Mouse (Mus musculus) gastrocnemius, postnatal 36 days (tissue): ENCODE measurements around the gene Gm37240. TPM values are rescaled to one million over a fixed set of nuclear protein-coding genes. Genes with fewer than 3 reads are reported as not detected.
A peak's percentile ranks its signal among the peaks of the same experiment; 100 is the strongest.
"Not testable (repeated sequence)": the region's sequence is repeated elsewhere in the genome, so short reads cannot be mapped to it uniquely, and the experiment has no call there.

Source experiments
- DNase-seq, 2 experiments: peaks; one replicate each; pipeline ENCODE4 v3.0.0; 2022
- intact Hi-C: fragments of 180-260 bp; cut with DNase I; formaldehyde crosslinking; loops from one replicate; pipeline ENCODE4 v1.15.1; 2025
- total RNA-seq, 2 experiments: library from RNA; stranded (reverse); gene quantifications; 2 replicates each; pipeline ENCODE4 v1.2.3; 2021

The Gm37240 gene
- total RNA-seq, 2 experiments from 2014 or later: 35.6 to 41.7 TPM

DNA sequence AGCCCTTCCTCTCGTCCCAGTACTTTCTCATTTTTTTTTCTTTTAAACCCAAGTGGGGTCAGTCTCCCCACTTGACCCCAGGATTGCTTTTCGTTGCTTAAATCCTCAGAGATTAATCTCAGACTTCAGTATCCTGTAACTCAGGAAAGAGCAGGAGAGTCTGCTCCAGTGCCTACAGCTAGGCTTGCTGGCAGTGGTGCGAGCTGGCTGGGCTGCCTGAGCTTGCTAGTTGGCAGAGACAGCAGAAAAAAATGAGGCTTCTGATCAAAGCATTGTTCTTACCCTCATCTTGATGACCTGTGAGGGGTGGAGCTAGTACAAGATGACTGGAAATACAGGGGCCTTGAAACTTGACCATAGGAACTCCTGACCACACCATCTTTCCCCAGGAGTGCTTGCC is 292.9 kb downstream of the Gm37240 start:
- intact Hi-C loops: no loop called here
- DNase-seq: no peak

DNA sequence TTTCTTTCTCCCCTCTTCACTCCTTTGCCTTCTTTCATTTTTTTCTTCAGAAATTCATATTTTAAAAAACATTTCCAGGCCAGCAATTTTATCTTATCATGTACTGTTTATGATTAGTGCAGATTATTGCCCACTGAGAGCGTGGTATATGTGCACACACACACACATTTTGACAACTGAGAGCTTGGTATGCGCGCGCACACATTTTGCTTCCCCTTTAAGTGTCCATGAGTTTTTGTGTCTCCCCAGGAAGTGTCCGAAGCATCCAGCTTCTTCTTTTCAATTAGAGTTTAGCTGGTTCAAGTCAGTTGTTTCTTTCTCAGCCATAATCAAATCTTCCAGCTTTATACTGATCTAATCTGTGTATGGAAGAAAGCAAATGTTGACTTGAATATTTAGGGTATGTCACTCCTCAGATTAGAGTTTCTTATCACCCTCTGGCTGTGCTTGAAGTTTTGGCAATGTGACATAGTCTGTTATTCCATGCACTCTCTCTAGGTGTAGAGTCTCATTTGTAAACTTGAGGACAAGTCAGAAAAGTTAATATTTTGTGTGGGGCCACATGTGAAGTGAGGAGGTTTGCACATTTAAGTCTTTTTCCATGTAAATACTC is 294.6 kb downstream of the Gm37240 start:
- no peak for DNase-seq
- intact Hi-C loops: no loop called here

DNA sequence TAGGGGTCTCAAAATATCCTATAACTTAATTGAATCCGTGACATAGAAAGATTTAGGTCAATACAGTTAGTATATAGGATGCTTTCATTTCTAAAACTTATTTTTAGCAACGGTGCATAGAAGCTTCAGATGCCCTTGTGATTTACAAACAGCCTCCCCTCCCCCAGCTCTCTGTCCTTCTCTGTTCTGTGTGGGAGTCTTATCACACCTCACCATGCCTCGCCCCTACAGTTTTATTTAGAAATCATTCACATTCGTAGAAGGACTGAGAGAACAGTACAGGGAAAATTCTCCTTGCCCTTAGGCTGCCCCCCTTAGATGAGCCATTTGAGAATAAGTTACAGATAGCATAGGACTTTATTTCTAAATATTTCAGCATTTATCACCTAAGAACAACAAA is 295.3 kb downstream of the Gm37240 start:
- intact Hi-C loops: no loop called here
- DNase-seq: no peak

DNA sequence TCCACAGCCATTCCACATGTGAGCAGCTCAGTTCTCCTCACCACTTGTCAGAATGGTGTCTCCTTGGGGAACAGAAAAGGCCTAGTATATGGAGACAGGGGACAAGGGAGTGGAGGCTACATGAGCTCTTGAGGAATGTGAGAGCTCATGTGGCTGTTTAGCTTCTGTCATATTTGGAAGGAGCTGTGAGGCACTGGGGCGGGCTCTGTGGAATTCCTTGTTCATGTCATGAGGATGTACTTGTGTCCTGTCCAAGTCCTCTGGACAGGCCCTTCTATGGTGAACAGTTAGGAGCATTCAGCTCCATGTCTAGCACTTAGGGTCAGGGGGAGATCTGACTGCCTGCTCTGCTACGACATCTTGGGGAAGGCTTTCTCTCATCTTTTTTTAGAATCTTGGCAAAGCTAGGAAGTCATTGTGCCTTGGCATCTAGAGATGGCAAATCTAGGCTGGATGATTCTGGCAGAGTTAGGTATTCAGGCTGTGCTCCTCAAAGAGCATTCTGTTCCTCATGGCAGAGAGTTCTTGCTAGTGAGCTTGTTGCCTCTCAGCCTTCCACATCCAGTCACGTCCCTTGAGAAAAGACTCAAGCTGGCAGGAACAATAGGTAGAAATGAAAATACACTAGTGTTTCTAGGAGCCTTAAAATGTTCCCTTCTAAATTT is 297.1 kb downstream of the Gm37240 start:
- intact Hi-C loops: no loop called here

DNA sequence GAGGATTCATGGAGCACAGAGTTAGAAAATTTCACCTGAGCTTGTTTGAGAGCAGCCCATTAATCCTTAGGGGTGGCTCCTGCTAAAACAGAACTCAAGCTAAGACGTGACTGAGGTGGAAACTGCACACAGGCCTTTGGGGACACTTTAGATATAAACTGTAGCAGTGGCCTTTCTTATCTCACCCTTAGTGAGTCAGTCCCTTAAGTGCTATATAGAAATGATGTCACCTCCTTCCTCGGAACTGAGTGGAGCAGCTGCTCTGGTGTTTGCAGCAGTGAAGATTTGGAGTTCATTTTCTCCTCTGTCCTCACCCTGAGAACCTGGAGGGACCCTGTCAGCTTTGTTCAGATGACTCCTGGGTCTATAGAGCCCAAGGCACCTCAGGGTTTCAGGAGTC is 298.6 kb downstream of the Gm37240 start:
- no peak for DNase-seq
- intact Hi-C loops: no loop called here

More for the DNA sequence above, 297.1 kb downstream of the Gm37240 start:
- no peak for DNase-seq

DNA sequence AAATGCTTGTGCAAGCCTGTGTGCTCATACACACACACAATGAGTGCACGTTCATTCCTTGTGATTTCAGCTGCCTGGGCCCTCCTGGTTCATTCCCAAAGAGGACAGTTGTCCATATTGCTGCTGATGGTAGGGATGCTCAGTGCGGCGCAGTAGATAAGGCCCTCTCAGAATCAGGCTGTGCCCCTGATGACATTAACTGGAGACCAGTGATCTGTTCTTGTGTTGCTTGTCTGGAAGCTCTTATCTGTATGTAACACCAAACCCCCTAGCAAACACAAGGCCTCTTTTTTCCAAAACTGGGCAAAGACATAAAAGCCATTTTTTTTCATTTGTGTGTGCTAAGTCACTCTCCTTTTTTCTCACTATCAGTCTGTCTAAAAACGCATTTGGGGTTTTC is 302.4 kb downstream of the Gm37240 start:
- intact Hi-C loops: no loop called here
- DNase-seq: no peak

DNA sequence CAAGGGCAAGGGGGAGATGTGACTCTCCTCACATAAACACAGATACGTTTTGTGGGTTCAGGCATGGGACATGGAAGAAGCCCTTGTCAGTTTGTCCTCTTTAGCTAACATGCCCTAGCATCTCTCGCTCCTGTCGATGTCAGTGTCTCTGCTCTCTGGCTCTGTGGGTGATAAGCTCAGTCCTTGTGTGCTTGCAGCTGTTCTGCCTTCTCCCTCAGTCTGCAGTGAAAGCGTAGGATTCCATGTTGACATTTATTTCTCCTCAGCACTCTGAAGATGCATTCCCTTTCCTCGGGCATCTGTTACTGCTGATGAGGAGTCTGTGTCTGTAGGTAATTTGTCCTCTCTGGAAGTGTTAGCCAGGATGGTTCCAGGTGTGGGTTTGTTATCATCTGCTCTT is 304.1 kb downstream of the Gm37240 start:
- intact Hi-C loops: no loop called here
- no peak for DNase-seq

DNA sequence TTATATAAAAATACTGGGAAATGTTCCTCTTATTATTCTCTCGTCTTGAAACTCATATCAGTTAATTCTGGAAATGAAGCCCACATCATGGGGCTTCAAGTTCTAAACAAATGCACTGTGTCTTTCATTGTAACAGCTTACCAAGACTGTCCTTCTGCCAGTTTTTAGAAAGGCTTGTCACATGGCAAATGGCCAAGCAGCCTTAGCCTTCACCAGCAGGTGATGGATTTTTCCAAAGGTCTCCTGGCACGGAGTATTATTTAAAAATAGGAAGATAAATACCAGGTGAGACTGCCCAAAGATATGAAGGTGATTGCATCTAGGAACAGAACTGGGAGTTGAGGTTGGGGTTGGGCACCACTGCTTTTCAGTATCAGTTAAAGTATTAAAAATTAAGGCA is 304.6 kb downstream of the Gm37240 start:
- intact Hi-C loops: no loop called here
- no peak for DNase-seq

DNA sequence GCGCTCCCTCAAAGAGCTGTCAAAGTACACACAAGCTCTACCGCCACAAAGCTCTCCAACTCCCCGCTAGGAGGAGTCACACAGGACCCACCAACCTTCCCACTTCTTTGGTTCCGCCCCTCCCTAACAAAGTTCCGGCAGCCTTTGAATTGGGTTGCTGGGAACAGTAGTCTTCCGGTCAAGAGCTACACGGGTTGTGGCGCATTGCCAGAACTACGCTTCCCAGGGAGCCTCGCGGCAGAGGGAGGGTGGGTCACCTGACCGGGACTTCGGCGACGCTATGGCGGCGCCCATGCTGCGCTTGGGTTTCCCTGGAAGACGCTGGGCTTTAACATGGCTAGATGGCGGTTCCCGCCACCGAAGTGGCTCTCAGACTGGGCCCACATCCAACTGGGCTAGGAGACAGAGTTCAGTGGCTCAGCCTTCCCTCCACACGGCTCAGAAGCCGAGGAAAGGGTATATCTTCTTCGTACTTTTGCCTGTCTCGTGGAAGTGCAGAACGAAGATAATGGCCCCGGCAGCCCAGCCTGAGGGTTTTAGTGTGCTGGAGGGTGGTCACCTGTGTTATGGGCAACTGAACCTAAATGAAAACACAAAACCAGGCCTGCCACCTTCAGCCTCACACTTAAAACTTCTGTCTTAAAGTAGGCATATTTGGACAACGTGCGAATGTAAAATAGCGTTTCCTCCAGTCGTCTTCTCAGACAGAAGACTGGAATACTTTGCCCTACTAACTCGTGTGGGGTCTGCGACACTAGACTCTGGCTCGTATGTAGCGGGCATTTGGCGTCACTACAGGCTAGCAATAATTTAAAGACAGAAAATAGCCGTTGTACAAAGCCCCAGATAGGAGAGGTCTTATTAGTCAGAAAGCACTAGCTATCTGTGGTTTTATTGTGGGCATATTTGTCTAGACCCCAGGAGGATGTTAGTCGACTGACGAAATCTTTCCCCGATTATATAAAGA is 313.2 kb downstream of the Gm37240 start, which contains the start of gene Gatb:
Gene Gatb (plus strand): TSS at position 256 of the 967 bp plus-strand sequence.
- DNase-seq: peak; percentile 95 to 99
- intact Hi-C loops: loop anchor here (5.0 to 10.0 kb wide), 3 partner anchors 348 to 652 kb away; partner anchors contain the start of gene Rps3a1

DNA sequence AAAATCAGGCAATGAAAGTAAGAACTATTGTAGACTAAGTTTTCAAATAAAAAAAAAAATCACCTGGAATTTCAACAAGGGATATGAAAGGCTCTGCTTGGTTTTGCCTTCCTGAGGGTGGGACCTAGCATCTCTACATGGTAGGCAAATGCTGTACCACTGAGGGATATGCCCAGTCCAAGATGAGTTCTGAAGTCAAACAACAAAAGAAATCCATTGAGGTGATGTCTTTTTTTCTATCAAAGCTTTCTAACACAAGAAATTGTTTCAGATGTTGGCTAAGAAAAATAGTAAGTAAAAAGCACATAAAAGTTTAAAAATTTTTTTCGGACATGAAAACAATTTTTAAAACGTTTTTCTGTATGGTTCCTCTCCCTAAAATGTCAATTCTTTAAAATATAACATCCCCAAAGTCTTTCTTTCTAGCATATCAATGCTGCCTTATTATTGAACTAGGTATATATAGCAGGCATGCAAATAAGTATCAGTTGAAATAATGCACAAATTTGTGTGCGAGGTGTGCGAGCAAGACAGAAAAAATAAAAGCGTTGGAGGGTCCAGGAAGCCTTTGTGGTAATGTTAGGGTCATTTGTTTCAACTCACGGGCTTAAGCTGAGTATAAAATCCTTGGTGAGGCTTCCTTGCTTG is 314.0 kb downstream of the Gm37240 start:
- DNase-seq: no peak
- intact Hi-C loops: loop anchor here (5.0 to 10.0 kb wide), 3 partner anchors 349 to 651 kb away; partner anchors contain the start of gene Rps3a1

DNA sequence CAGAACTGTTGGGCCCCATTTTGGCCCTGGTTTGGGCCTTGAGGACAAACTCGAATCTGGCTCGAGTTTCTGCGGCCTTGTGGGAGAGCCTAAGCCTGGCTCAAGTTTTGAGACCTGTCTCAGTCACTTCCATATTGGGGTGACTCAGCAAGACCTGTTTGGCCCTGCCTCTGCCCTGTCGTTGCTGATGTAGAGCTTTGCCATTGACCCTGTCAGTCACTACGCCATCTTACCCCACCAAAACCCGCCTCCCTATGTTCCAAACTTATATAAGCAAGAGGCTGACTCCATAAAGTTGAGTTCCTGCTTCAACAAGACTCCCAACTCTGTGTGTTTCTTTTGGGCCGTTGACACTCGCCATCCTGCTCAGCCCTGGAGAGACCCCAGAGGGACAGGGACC is 314.8 kb downstream of the Gm37240 start:
- intact Hi-C loops: loop anchor here (5.0 to 10.0 kb wide), 3 partner anchors 350 to 650 kb away; partner anchors contain the start of gene Rps3a1
- not testable (repeated sequence) for DNase-seq

DNA sequence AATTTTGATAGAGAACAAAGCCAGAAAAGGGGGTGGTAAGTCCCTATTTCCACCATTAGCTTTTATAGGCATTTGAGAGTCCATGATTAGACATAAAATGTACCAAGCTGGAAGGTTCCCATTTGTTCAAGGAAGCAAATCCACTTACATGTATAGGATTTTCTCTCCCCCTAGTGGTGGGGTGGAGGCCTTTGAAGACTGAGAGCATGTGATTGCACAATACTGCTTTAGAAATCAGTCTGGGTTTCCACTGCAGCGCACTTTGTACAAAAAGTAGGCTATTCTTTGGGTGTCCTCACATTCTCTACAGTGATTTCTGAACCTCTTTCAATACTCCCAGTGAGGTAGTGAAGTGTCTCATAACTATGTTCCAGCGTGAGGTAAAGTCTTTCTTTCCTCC is 316.0 kb downstream of the Gm37240 start:
- intact Hi-C loops: loop anchor here (5.0 to 10.0 kb wide), 3 partner anchors 351 to 649 kb away; partner anchors contain the start of gene Rps3a1
- peak in 1 of 2 experiments; percentile 23 for DNase-seq

DNA sequence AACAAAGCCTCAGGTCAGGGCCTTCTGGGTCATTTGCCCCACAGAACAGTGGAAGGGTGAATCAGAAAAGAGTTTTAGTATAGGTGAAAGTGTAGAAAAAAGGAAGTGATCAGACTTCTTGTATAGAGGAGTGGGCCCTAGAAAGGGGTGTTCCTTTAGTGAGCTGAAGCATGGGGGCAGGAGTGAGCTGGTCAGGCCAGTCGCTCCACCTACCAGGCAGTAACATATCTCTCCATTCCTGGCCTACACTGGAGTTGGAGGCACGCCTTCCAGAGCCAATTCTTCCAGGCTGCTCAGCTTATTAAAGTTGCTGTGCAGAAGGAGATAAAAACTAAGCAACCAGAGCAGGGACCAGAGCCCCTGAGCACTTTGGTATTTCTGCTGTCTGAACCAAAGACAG is 322.7 kb downstream of the Gm37240 start:
- intact Hi-C loops: no loop called here
- no peak for DNase-seq

DNA sequence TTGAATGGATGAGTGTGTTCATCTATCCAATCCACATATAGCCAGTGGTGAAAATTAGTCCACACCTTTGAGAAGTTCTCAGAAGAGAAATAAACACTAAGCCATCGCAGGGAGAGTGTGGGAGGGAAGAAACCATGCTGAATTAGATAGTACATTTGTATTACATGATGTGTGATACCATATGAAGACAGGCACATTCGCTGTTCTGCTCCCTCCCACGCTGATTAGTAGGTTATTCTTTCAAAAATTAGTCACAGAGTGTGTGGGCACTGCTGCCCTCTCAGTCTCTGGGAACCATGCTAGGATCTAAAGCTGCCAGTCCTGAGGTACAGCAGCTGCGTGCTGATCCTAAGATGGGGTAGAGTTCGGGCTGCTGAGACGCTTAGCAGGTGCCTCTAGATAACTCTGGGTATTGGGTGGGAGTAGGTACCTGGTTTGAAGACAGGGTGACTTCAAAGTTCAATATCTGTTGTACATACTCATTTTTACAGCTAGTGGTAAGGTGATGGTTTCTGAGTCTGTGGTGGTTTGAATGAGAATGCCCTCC is 333.5 kb downstream of the Gm37240 start:
- DNase-seq: no peak
- intact Hi-C loops: no loop called here

DNA sequence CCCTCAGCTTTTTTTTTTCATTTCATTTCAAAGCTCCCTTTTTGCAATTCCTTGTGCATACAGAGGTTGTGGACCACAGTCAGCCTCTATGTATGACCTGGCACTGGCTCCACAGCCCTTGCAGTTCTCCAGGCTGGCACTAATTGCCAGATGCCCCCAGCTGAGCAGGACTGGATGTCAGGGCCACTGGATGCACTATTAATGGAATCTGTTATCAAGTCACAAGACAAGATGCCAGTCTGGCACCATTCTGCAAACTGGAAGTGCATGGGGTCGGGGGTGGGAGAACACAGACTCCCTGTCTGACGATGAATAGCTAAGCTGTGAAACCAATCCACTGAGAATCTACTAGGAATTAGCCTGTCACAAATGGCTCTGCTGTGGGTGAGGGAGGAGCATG is 336.0 kb downstream of the Gm37240 start:
- intact Hi-C loops: no loop called here
- DNase-seq: no peak

DNA sequence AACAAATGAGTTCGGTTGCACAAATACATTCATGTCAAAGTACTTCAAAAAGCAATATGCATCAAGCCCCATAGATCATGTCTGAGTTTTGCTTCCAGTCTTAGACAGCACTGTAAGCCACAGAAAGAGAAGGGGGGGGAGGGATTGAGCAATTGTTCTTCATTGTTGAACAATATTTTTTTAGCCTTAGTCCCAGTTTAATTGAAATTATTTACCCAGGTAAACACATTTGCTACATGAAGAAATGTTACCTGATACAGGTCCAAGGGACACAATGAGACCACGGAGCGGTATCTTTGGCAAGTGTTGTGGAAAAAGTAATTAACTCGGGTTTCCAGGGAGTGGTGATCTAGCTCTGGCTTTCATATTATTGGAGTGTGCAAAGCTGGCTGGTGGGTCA is 337.0 kb downstream of the Gm37240 start:
- no peak for DNase-seq
- intact Hi-C loops: no loop called here

DNA sequence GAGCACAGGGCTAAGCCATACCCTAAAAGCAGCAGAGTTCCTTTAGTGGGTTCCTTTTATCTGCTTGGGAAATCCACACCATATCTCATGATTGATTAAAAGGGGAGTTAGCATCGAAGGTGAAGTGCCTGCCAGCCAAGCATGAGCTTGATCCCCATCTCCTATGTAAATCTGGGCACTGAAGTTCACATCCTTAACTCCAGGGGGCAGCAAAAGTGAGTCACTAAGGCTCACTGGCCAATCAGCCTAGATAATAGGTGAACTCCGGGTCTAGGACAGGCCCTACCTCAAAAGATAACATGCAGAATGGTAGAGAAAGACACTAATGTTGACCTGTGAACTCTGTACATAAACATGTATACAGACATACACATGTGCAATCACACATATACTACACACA is 343.7 kb downstream of the Gm37240 start:
- DNase-seq: no peak
- intact Hi-C loops: no loop called here

DNA sequence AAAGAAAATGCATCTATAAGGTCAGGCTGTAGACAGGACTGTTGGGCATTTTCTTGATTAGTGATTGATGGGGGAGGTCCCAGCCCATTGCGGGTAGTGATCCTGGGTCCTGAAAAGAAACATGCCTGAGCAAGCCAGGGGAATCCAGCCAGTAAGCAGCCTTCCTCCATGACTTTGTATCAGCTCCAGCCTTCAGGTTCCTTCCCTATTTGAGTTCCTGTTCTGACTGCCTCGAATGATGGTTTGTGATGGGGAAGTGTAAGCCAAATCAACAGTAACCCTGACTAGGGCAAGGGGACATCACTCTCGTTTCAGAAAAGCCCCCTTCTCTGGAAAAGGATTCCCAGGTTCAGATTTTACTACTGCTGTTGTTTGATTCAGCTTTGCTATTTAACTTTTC is 344.6 kb downstream of the Gm37240 start:
- intact Hi-C loops: no loop called here
- no peak for DNase-seq

DNA sequence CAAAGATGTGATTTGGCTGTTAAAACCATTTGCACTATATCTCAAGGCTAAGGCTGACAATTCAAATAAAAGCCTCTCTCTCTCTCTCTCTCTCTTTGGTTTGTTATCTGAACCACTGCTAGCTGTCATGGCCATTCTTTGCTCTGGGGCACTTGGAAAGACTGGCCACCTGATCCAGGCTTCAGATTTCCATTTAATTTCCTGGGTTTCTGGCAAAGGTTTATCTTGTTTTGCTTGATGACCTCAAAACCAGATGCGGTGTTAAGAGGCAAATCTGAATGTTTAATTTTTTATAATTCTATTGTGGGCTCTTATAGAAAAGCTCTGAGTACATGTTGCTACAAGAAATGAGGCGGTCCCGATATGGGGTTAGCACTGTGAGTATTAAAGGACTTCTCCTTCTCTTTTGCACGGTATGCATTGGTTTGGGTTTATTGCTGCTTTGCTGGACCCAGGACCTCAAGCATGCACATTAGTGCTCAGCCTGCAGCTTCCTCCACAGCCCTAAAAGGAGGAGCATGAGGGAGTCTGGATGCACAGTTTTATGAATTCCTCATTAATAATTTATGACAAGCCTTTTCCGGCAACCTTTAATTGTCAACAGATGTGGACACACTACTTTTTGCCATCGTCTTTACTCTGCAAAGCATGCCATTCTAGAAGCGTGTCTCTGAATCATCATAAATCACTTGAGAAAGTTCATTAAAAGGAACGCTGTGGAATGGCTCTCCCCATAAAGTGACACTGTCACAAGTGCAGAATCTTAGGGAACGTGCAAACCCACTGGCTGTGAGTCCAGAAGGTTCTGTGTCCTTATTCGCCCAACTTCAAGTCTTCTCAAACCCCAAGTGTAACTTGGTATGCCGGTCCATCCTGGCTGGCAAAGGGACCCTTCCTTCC is 351.4 kb downstream of the Gm37240 start:
- intact Hi-C loops: no loop called here
- no peak for DNase-seq
